Mouse (Mus musculus): ENCODE measurements around the gene 4921517D22Rik. TPM values are rescaled to one million over a fixed set of nuclear protein-coding genes. Genes with fewer than 3 reads are reported as not detected.
"Not testable (repeated sequence)": the region's sequence is repeated elsewhere in the genome, so short reads cannot be mapped to it uniquely, and the experiment has no call there.

The 4921517D22Rik gene
- not detected in 2 replicates for polyA plus RNA-seq (2015; fragmentation: Nextera tagmentation; extraction: Ambion mirVana)

GRCm38 (mm10) chr13:59694008-59694407 is at the start of gene 4921517D22Rik:
Gene 4921517D22Rik, minus strand, starts transcription at chr13:59694108.
- H3K4me3 ChIP-seq (replicated peaks): no peak within 1 kb of the TSS
- H3K27me3 ChIP-seq: no peaks in the 10 kb centered on the region
- no peak within 1 kb of the TSS for H3K4me2 ChIP-seq (replicated peaks)
- WGBS: 88% methylated on average over 3 of the region's 3 CpGs
- H3K27ac ChIP-seq: no peak within 1 kb of the TSS
- no peaks in the 10 kb centered on the region for H3K36me3 ChIP-seq
- no peak for ATAC-seq
- H3K4me1 ChIP-seq (replicated peaks): no peaks in the 10 kb centered on the region
- H3K9me3 ChIP-seq: no peaks in the 10 kb centered on the region
- H3K9ac ChIP-seq (replicated peaks): no peak within 1 kb of the TSS

GRCm38 (mm10) chr13:59741697-59742096 is 47.8 kb upstream of the 4921517D22Rik start:
- H3K27me3 ChIP-seq: no peaks in the 10 kb centered on the region
- no peaks in the 10 kb centered on the region for H3K36me3 ChIP-seq
- H3K4me1 ChIP-seq (replicated peaks): no peaks in the 10 kb centered on the region
- H3K4me3 ChIP-seq (replicated peaks): no peak overlapping the region
- no peak overlapping the region for H3K27ac ChIP-seq
- H3K9ac ChIP-seq (replicated peaks): no peak overlapping the region
- no peaks in the 10 kb centered on the region for H3K9me3 ChIP-seq
- no peak overlapping the region for H3K4me2 ChIP-seq (replicated peaks)
- no peak for ATAC-seq
- 84% methylated on average over 10 of the region's 10 CpGs for WGBS

GRCm38 (mm10) chr13:59741096-59741495 is 47.2 kb upstream of the 4921517D22Rik start:
- 92% methylated on average over 11 of the region's 11 CpGs for WGBS
- H3K4me1 ChIP-seq (replicated peaks): no peaks in the 10 kb centered on the region
- H3K27ac ChIP-seq: no peak overlapping the region
- no peak for ATAC-seq
- no peaks in the 10 kb centered on the region for H3K36me3 ChIP-seq
- no peaks in the 10 kb centered on the region for H3K9me3 ChIP-seq
- no peak overlapping the region for H3K4me2 ChIP-seq (replicated peaks)
- no peaks in the 10 kb centered on the region for H3K27me3 ChIP-seq
- H3K4me3 ChIP-seq (replicated peaks): no peak overlapping the region
- no peak overlapping the region for H3K9ac ChIP-seq (replicated peaks)

GRCm38 (mm10) chr13:59739397-59739796 is 45.5 kb upstream of the 4921517D22Rik start:
- Histone ChIP-seq H3K9me3 (no peaks in the 10 kb centered on the region), H3K9ac (replicated peaks) (no peak overlapping the region), H3K27me3 (no peaks in the 10 kb centered on the region), H3K27ac (no peak overlapping the region), H3K36me3 (no peaks in the 10 kb centered on the region), H3K4me2 (replicated peaks) (no peak overlapping the region), H3K4me3 (replicated peaks) (no peak overlapping the region), H3K4me1 (replicated peaks) (no peaks in the 10 kb centered on the region)
- ATAC-seq: no peak
- 89% methylated on average over 4 of the region's 4 CpGs for WGBS

DNA sequence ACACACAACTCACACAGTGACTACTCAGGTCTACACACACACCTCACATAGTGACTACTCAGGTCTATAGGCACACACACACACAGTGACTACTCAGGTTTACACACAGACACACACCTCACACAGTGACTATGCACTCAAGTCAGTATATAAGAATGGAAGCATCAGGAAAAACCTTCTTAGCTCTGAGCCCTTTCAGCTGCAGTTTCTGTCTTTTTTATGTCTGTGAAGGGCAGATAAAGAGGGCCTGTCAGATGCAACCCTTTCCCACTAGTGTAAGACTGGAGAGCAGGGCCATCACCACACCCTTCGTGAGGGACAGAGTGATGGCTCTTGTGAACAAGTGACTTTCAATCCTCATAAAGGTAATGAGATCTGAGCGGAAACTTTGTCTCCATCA is 44.5 kb upstream of the 4921517D22Rik start:
- H3K4me3 ChIP-seq (replicated peaks): no peak overlapping the region
- H3K36me3 ChIP-seq: no peaks in the 10 kb centered on the region
- no peak overlapping the region for H3K27ac ChIP-seq
- H3K9me3 ChIP-seq: no peaks in the 10 kb centered on the region
- H3K9ac ChIP-seq (replicated peaks): no peak overlapping the region
- no peaks in the 10 kb centered on the region for H3K4me1 ChIP-seq (replicated peaks)
- H3K27me3 ChIP-seq: no peaks in the 10 kb centered on the region
- 92% methylated on average over 2 of the region's 2 CpGs for WGBS
- no peak overlapping the region for H3K4me2 ChIP-seq (replicated peaks)
- no peak for ATAC-seq

GRCm38 (mm10) chr13:59735190-59735589 is 41.3 kb upstream of the 4921517D22Rik start:
- no peaks in the 10 kb centered on the region for H3K36me3 ChIP-seq
- H3K27me3 ChIP-seq: no peaks in the 10 kb centered on the region
- peak; percentile 37; the same call in 1 of the 2 replicates for ATAC-seq
- 31% methylated on average over 3 of the region's 3 CpGs for WGBS
- no peaks in the 10 kb centered on the region for H3K4me1 ChIP-seq (replicated peaks)
- H3K9ac ChIP-seq (replicated peaks): no peak overlapping the region
- no peak overlapping the region for H3K27ac ChIP-seq
- H3K4me3 ChIP-seq (replicated peaks): no peak overlapping the region
- H3K4me2 ChIP-seq (replicated peaks): no peak overlapping the region
- H3K9me3 ChIP-seq: no peaks in the 10 kb centered on the region

GRCm38 (mm10) chr13:59734347-59734746 is 40.4 kb upstream of the 4921517D22Rik start:
- not testable (repeated sequence) for ATAC-seq; H3K4me3 ChIP-seq (replicated peaks); H3K27ac ChIP-seq; H3K9ac ChIP-seq (replicated peaks); H3K4me1 ChIP-seq (replicated peaks); H3K9me3 ChIP-seq; H3K4me2 ChIP-seq (replicated peaks); H3K36me3 ChIP-seq; H3K27me3 ChIP-seq
- WGBS: 37% methylated on average over 6 of the region's 6 CpGs

DNA sequence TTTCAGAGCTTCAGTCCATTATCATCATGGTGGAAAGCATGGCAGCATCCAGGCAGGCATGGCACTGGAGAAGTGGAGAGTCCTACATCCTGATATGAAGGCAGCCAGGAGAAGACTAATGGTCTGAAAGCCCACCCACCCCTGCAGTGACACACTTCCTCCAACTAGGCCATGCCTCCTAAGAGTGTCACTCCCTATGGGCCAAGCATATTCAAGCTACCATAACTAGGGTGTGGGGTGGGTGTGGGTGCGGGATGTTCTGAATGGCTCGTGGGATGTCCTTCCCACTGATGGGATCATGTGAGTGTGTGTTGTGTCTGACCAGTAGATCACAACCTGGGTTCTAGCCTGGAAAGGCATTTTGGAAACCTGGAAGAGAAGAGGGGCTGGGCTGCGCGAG is 40.0 kb upstream of the 4921517D22Rik start:
- no peak overlapping the region for H3K4me2 ChIP-seq (replicated peaks)
- no peak for ATAC-seq
- H3K4me1 ChIP-seq (replicated peaks): no peaks in the 10 kb centered on the region
- H3K27ac ChIP-seq: no peak overlapping the region
- H3K36me3 ChIP-seq: no peaks in the 10 kb centered on the region
- no peak overlapping the region for H3K9ac ChIP-seq (replicated peaks)
- no peaks in the 10 kb centered on the region for H3K9me3 ChIP-seq
- WGBS: 76% methylated on average over 4 of the region's 4 CpGs
- no peak overlapping the region for H3K4me3 ChIP-seq (replicated peaks)
- no peaks in the 10 kb centered on the region for H3K27me3 ChIP-seq

DNA sequence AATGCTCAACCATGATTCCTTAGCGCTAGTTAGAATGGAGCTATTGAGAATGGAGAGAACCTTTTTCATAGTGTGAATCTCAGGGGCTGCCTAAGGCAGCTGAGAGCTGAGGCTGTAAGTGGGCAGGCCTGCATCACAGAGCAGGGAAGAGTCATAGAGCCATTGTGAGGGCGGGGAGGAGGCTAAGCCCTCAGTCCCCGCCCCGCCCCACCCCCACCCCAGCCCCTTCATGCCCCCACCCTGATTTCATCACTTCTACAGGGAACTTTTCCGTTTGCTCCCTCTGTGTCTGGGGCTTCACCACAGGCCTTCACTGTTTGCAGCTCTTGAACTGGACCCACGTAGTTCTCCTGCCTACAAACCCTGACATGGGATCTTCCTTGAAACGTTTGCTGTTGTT is 37.7 kb upstream of the 4921517D22Rik start, which contains the start of gene Spata31d1d:
TSS of gene Spata31d1d (minus strand) at position 101 of the 400 bp plus-strand sequence.
- no peaks in the 10 kb centered on the region for H3K9me3 ChIP-seq
- no peaks in the 10 kb centered on the region for H3K36me3 ChIP-seq
- ATAC-seq: no peak
- WGBS: 37% methylated on average over 7 of the region's 7 CpGs
- no peak within 1 kb of the TSS for H3K4me3 ChIP-seq (replicated peaks)
- 0 out of 2 replicates have a peak, but pooled peaks cover under 1% of the 10 kb centered on the region for H3K4me1 ChIP-seq (replicated peaks)
- peaks cover 6% of the 10 kb centered on the region; the same call in 1 of the 2 replicates for H3K27me3 ChIP-seq
- H3K27ac ChIP-seq: no peak within 1 kb of the TSS
- H3K9ac ChIP-seq (replicated peaks): no peak within 1 kb of the TSS
- no peak within 1 kb of the TSS for H3K4me2 ChIP-seq (replicated peaks)

DNA sequence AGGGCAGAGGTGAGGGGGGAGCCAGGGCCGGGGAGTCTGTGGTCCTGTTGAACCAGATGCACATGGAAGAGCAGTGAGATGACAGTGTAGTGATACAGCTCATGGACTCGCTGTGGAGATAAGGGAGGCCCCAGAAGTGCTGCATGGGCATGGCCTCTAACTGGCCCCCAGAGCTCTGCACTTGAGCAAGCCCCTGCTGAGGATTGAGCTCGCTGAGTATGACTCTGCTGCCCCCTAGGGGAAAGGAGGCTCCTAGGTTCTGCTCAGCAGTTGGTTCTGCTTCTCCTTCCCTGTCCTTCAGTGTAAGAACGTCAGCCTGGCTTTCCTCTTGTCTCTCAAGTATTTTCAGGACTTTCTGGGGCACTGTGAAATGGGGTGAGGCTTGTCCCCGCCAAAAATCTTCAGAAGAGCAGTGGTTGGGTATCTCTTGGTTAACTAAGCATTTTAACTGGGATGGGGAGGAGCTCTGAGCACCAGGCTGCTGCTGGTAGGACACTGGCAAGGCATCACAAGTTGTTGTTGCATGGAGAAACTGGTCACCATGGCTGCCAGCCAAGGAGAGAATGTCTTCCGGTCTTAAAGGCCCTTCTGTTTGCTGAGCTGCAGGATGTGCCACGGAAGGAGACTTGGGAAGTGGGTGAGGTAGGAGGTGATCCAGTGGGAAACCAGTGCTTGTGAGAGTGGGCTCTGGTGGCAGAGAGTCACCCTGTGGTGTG is 34.6 kb upstream of the 4921517D22Rik start:
- Histone ChIP-seq H3K4me2 (replicated peaks) (no peak overlapping the region), H3K9me3 (no peaks in the 10 kb centered on the region), H3K4me1 (replicated peaks) (peaks cover 8% of the 10 kb centered on the region), H3K9ac (replicated peaks) (no peak overlapping the region), H3K27ac (no peak overlapping the region), H3K36me3 (no peaks in the 10 kb centered on the region), H3K4me3 (replicated peaks) (no peak overlapping the region), H3K27me3 (peaks cover 9% of the 10 kb centered on the region)
- peak; percentile 90 for ATAC-seq
- WGBS: 24% methylated on average over 7 of the region's 7 CpGs

- H3K4me3 ChIP-seq (replicated peaks): no peak overlapping the region
- 37% methylated on average over 29 of the region's 29 CpGs for WGBS
- peak overlapping the region; percentile 19; the same call in 1 of the 2 replicates for H3K9ac ChIP-seq (replicated peaks)
Observed at GRCm38 (mm10) chr13:59726139-59726867, 32.4 kb upstream of the 4921517D22Rik start.

GRCm38 (mm10) chr13:59722089-59722488 is 28.2 kb upstream of the 4921517D22Rik start:
- not testable (repeated sequence) for H3K36me3 ChIP-seq; H3K27me3 ChIP-seq; H3K4me3 ChIP-seq (replicated peaks); ATAC-seq; H3K27ac ChIP-seq; H3K4me2 ChIP-seq (replicated peaks); H3K9ac ChIP-seq (replicated peaks); H3K9me3 ChIP-seq
- peaks cover 13% of the 10 kb centered on the region for H3K4me1 ChIP-seq (replicated peaks)
- 85% methylated on average over 1 of the region's 1 CpGs for WGBS

More at GRCm38 (mm10) chr13:59726139-59726867, 32.4 kb upstream of the 4921517D22Rik start:
- Histone ChIP-seq H3K36me3 (no peaks in the 10 kb centered on the region), H3K4me1 (replicated peaks) (peaks cover 8% of the 10 kb centered on the region), H3K9me3 (no peaks in the 10 kb centered on the region), H3K27ac (no peak overlapping the region), H3K27me3 (peaks cover 9% of the 10 kb centered on the region), H3K4me2 (replicated peaks) (peak overlapping the region; percentile 39)
- no peak for ATAC-seq

Data from midbrain, embryonic 13.5 days (tissue).